Mouse (Mus musculus) adipose tissue, adult 10 weeks (tissue): Measurements from ENCODE around the gene Acp5. TPM values are rescaled to one million over a fixed set of nuclear protein-coding genes. Genes with fewer than 3 reads are reported as not detected.

ENCODE experiments used
- polyA plus RNA-seq: library from polyadenylated mRNA; stranded (reverse); fragments of 350-450 nt; fragmentation: Illumina TruSeq; extraction: RNeasy Lipid Tissue Mini Kit (QIAGEN cat#74804); gene quantifications from one replicate; pipeline ENCODE4 v1.2.3, GENCODE M21; 2014; ENCODE audit warnings: low read depth, low replicate concordance

The Acp5 gene
- 206 TPM for polyA plus RNA-seq

DNA sequence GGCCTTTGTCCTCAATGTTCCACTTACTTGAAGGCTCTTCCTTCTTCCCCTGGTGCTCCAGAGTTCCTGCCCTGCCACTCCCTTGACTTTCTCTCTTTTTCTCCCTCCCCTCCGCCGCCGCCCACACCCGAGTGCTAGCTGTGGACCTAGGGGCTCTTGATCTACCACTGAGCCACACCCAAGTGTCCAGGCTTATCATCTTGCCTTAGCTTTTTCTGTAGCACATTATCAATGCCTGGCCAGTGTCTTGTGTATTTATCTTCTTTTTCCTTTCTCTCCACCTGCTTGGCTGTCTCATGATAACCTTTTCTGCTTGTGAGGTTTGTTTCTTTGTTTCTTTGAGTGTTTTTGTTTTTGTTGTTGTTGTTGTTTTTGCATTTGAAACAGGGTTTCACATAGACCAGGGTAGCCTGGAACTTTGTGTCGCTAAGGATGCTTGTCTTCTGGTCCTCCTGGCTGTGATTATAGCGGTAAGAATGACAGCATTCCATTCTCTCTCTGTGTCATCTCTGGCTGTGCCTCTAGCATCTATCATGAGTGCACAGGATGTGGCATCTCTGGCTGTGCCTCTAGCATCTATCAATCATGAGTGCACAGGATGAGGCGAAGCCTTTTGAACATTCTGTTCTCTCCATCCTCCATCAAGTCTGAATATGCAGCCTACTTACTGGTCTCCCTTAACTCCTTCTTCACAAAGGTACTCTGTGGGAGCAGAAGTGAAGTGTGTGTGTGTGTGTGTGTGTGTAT lies at the start of gene Acp5:
Gene Acp5 (minus strand): TSS at position 68 of the 747 bp plus-strand sequence.

DNA sequence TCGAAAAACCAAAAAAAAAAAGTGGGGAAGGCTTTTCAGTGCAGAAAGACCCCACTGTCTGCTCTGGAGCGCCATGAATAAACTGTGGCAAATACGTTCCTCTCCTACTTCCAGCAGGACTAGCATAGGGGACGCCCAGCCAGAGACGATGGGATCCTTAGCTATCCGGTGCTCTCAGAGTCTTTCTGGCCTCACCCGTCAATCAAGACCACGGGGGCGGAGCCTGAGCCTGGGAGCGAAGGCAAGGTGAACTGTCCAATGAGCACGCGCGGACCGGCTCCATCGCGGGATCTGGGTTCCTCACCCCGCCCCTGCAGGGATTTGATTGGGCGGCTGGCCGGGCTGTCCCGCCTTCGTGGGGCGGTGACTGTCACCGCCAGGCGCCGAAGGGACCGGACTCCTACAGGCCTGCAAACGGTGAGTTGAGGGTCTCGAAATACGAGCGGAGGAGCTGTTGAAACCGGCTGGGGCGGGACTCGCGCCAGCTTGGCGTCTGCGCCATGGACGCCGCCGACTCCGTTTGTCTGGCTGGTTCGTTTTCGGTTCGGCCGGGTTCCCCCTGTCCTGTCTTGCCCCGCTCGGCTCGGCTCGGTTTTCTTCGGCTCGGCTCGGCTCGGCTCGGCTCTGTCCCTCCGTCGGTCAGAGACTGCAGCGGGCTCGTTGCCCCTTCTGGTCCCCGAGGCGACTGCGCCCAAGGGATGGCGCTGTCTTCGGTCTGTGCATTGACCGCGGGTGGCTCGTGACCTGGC lies 21.2 kb upstream of the Acp5 start, which contains the start of gene Pigyl:
Gene Pigyl (plus strand): TSS at position 350 of the 749 bp plus-strand sequence.

DNA sequence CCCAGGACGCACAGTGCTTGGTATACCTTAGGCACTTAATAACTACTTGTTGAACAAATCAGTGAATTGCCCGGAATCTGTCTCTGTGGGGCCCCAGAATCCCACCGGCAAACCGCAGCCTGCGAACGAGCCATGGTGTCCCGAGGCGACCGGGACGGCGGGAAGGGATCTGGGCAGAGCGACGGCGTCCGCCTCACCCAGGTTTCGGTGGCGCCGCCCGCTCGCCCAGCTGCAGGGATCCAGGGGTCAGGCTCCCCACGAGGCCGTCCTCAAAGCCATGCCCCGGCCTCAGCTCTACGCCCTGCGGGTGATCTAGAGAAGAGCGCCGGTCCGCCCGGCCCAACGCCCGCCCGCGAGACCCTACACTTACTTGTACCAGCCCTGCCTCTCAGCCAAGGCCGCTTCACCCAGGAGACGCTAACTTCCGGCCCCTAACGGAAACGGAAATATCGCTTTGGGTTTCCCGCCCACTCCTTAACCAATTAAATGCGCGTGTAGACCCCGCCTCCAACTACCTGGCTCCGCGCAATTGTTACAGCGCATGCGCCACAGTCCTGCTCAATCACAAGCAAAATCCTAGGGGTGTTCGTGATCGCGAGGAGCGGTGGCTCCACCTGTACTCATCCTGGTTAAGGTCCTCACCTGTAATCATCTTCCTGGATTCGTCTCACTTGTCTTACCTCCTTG lies 18.6 kb downstream of the Acp5 start, which contains the start of gene Elof1:
Gene Elof1 (minus strand): TSS at position 433 of the 687 bp plus-strand sequence.

DNA sequence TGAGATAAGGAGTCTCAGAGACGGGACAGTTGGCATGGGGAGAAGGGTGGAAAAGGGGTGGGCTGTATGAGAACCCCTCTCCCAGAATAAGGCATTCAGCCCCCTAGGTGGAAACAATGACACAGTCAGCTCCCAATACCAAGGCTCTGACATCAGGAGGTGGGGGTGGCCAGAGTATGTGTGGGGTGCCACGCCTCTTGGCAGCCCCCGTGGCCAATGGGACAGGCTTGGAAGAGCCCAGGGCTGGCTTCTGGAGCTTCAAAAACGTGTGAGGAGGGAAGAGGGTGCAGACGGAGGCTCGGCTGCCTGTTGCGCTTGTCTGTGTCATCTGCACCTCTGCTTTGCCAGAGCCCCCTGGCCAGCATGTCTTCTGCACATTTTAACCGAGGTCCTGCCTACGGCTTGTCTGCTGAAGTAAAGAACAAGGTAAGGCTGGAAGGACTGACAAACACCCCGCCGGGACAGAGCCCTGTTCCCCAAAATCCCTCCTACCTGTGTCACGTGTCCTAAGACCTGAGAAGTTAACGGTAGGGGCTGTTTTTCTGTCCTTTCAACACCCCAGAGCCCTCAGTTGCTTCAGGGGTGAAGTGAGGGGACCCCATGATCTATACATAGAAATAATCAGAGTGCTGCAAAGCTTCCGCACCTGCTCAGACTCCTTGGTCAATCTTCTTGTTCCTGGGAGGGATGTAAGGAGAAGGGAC lies 36.4 kb downstream of the Acp5 start, which contains the start of gene Cnn1:
Gene Cnn1 (plus strand): TSS at position 224 of the 704 bp plus-strand sequence.

DNA sequence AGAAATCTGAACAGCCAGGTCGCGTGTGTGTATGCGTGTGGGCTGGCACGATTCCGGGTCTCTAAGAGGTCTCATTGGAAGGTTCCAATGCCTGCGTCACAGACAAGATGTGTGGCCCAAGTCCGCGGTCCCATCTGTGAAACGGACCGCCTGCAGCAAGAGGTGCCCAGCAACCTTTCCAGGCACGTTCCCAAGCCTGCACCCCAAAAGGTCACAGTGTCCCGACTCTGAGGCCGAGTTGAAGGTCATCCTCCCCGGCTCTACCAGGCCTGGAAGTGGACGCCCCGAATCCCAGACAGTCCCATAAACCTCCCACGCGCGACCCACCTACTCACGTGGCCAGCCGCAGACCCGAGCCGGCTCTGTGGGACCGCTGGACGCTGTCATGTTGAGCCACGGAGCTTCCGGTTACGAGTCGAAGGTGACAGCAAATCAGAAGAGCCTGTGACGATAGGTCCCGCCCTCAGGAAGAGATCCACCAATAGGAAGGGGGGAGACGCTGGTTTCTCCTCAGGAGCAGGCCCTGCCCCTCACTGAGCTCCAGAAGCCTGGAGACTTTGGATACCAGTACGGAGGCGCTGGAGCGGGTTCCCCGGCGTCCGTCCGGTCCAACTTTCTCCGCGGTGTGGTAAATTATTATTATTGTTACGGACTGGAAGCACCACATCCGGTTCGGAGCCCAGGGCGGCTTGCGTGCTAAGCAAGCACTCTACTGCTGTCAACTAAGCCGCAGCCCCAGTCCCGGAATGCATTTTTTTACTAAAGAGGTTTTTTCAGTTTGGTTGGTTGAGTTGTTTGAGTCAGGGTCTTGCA lies 50.3 kb downstream of the Acp5 start, which contains the start of gene Ecsit:
Gene Ecsit (minus strand): TSS at position 417 of the 813 bp plus-strand sequence.

Other genes starting within 250 kb of the Acp5 start
- gene Rab3d, start 217.5 kb downstream of the Acp5 start, polyA plus RNA-seq = 36.3 TPM
- gene Ccdc159, start 208.2 kb downstream of the Acp5 start, polyA plus RNA-seq = 8.7 TPM
- gene Tmem205, start 208.2 kb downstream of the Acp5 start, polyA plus RNA-seq = 141 TPM
- 7.7 TPM for gene Plppr2, start 198.7 kb downstream of the Acp5 start, polyA plus RNA-seq
- 15.6 TPM for gene Swsap1, start 180.0 kb downstream of the Acp5 start, polyA plus RNA-seq
- 4.1 TPM for gene Epor, start 172.2 kb downstream of the Acp5 start, polyA plus RNA-seq
- gene Rgl3, start 146.3 kb downstream of the Acp5 start, polyA plus RNA-seq = 23.4 TPM
- 2.1 TPM for gene Ccdc151, start 133.1 kb downstream of the Acp5 start, polyA plus RNA-seq
- gene Prkcsh, start 132.9 kb downstream of the Acp5 start, polyA plus RNA-seq = 107 TPM
- gene Elavl3, start 83.7 kb downstream of the Acp5 start, polyA plus RNA-seq = 0.05 TPM
- gene Gm49318, start 64.5 kb downstream of the Acp5 start, polyA plus RNA-seq = not detected
- 7.2 TPM for gene Zfp653, start 64.3 kb downstream of the Acp5 start, polyA plus RNA-seq
- 26.5 TPM for gene Ecsit, start 50.3 kb downstream of the Acp5 start, polyA plus RNA-seq
- gene Cnn1, start 36.5 kb downstream of the Acp5 start, polyA plus RNA-seq = 56.7 TPM
- gene Elof1, start 18.5 kb downstream of the Acp5 start, polyA plus RNA-seq = 111 TPM
- gene Pigyl, start 21.1 kb upstream of the Acp5 start, polyA plus RNA-seq = 59.1 TPM
- gene Zfp872, start 52.4 kb upstream of the Acp5 start, polyA plus RNA-seq = 3.3 TPM
- gene Zfp809, start 90.0 kb upstream of the Acp5 start, polyA plus RNA-seq = 40.6 TPM
- gene Zfp599, start 124.2 kb upstream of the Acp5 start, polyA plus RNA-seq = 0.55 TPM
- gene Zfp810, start 171.9 kb upstream of the Acp5 start, polyA plus RNA-seq = 13.2 TPM